Mouse (Mus musculus) olfactory bulb, adult 2 months (tissue): ENCODE data around the gene E2f6.

Source experiments
- CTCF ChIP-seq: fragments of 200-500 bp; IDR thresholded peaks from 2 replicates; pipeline ENCODE4 v1.5.1; 2012; ENCODE audit warnings: low read depth, mild to moderate bottlenecking, low read length, moderate library complexity; ENCODE audit not compliant: insufficient read depth
- POLR2A ChIP-seq: fragments of 200-500 bp; IDR thresholded peaks from 2 replicates; pipeline ENCODE4 v1.6.1; 2012; ENCODE audit warnings: mild to moderate bottlenecking, low read depth, low read length, moderate library complexity; ENCODE audit not compliant: insufficient read depth

DNA sequence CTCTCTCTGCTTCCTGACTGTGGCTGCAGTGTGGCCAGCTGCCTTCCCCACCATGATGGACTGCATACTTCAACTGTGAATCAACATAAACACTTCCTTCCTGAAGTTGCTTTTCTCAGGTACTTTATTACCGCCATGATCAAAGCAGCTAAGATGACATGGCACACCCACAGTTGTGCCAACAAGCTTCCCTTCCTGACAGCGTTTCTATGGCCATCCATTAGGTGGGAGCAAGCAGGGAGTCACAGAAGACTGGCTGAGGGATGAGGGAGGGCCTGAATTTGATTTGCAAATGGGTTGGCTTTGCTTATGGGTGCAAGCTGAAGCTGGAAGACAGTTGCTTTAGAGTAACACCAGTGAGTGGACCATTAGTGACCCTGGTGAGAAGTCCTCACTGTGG is 39.1 kb downstream of the E2f6 start:
- no peak for TF ChIP-seq POLR2A
- TF ChIP-seq CTCF, result no peak
